Mouse (Mus musculus): ENCODE data around the gene Ltbp1. TPM values are rescaled to one million over a fixed set of nuclear protein-coding genes. Genes with fewer than 3 reads are reported as not detected.

The Ltbp1 gene
- total and polyA plus RNA-seq, 3 experiments = 2.3 to 6.4 (median 2.5) TPM

DNA sequence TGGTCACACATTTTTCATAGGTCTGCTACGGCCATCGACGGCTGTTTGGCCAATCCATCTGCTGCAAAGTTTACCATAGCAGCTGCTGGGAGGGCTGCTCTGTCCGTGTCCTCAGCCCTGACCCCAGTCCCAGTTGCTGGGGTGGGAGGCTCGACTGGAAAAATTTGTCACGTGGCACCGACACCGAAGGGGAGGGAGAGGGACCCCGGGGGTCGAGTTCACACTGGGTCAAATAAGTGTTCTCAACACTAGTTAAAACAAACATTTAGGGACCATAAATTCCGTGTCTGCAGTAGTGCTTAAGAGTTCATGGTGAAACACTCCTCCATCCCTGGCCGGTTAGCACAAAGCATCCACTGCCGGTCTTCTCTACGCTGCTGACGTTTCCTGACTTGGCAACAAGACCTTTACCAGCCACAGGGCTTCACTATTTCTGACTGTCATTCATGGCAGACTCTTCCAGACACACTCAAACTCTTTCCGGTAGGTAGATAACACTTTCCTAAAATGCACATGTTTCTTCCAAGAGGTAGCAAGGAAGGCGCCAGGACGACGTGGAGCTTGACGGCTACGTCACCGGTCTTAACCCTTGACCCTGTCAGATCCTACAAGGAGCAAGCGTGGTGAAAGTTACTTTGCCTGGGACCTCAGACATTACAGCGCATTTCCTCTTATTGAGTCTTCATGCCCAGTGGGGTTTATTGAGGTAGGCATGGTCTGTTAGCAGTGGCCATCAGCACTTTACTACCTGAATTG lies 9.4 kb downstream of the Ltbp1 start:
- Histone ChIP-seq H3K4me1 (ENCODE audit: control insufficient read depth in 1 of 2, insufficient read depth in 2 of 2) (no peaks in the 10 kb centered on the region), H3K36me3 (replicated peaks in 1 of 2; ENCODE audit: control insufficient read depth in 1 of 2, insufficient read depth in 1 of 2, low read length in 1 of 2) (no peaks in the 10 kb centered on the region), H3K27me3 (replicated peaks) (no peaks in the 10 kb centered on the region), H3K9ac (ENCODE audit: insufficient read depth, low read depth) (no peak overlapping the region), H3K9me3 (replicated peaks; ENCODE audit: low read length) (no peaks in the 10 kb centered on the region), H3K27ac (ENCODE audit: insufficient read depth, low read depth) (no peak overlapping the region), H3K4me2 (ENCODE audit: insufficient read depth, low read depth, poor library complexity, severe bottlenecking) (no peak overlapping the region), H3K4me3 (replicated peaks in 1 of 3; ENCODE audit: low read depth in 2 of 3, low read length in 2 of 3, poor library complexity in 1 of 3) (no peak overlapping the region), H3K79me2 (replicated peaks; ENCODE audit: control insufficient read depth, extremely low read depth, insufficient read depth, poor library complexity, severe bottlenecking) (no peaks in the 10 kb centered on the region)
- dilution Hi-C loops (cut with MboI; ENCODE audit: extremely low pct_ligation_motif_present, extremely low pct_unique_long_range_greater_than_20kb, low sequenced_read_pairs) (no loop called here), in situ Hi-C loops (cut with MboI; ENCODE audit: low pct_ligation_motif_present, low pct_unique_long_range_greater_than_20kb, low sequenced_read_pairs) (no loop called here)
- no peak for DNase-seq (ENCODE audit: extremely low read depth)
- TF ChIP-seq CHD1 (IDR thresholded peaks at IDR 0.05; ENCODE audit: low read depth, low read length) (no peak), TCF12 (IDR thresholded peaks at IDR 0.05; ENCODE audit: low read depth, low read length) (no peak), EP300 (IDR thresholded peaks at IDR 0.05; ENCODE audit: low read length) (no peak), CHD2 (IDR thresholded peaks at IDR 0.05; ENCODE audit: low read length) (no peak), NRF1 (IDR thresholded peaks at IDR 0.05; ENCODE audit: low read depth, low read length) (no peak), MXI1 (IDR thresholded peaks at IDR 0.05; ENCODE audit: low read depth, low read length) (no peak), RAD21 (IDR thresholded peaks at IDR 0.05; ENCODE audit: low read depth, low read length) (no peak), ZMIZ1 (IDR thresholded peaks at IDR 0.05; ENCODE audit: low read depth, low read length) (no peak), JUND (conservative IDR thresholded peaks at IDR 0.05; ENCODE audit: low read depth, low read length) (no peak), POLR2AphosphoS2 (IDR thresholded peaks at IDR 0.05; ENCODE audit: low read depth, low read length) (no peak), RCOR1 (conservative IDR thresholded peaks at IDR 0.05; ENCODE audit: low read depth, low read length) (no peak), ZKSCAN1 (IDR thresholded peaks at IDR 0.05; ENCODE audit: borderline replicate concordance, low read depth, low read length) (no peak), PAX5 (IDR thresholded peaks at IDR 0.05; ENCODE audit: low read length) (no peak), POLR2A (IDR thresholded peaks at IDR 0.05; ENCODE audit: low read depth, low read length) (no peak), ETS1 (conservative IDR thresholded peaks at IDR 0.05; ENCODE audit: low read depth, low read length) (no peak), HCFC1 (IDR thresholded peaks at IDR 0.05; ENCODE audit: low read depth, low read length) (no peak), MYC (IDR thresholded peaks at IDR 0.05; ENCODE audit: low read depth, low read length) (no peak), MEF2A (IDR thresholded peaks at IDR 0.05; ENCODE audit: borderline replicate concordance, low read depth, low read length) (no peak), IRF4 (IDR thresholded peaks at IDR 0.05; ENCODE audit: low read depth, low read length) (no peak), SIN3A (IDR thresholded peaks at IDR 0.05; ENCODE audit: low read length) (no peak)

GRCm38 (mm10) chr17:75015546-75015945 lies 10.2 kb downstream of the Ltbp1 start:
- no peaks in the 10 kb centered on the region for H3K4me1 ChIP-seq (ENCODE audit: control insufficient read depth in 1 of 2, insufficient read depth in 2 of 2)
- H3K79me2 ChIP-seq (replicated peaks; ENCODE audit: control insufficient read depth, extremely low read depth, insufficient read depth, poor library complexity, severe bottlenecking) = no peaks in the 10 kb centered on the region
- H3K27me3 ChIP-seq (replicated peaks) = no peaks in the 10 kb centered on the region
- no peak overlapping the region for H3K9ac ChIP-seq (ENCODE audit: insufficient read depth, low read depth)
- in situ Hi-C loops (cut with MboI; ENCODE audit: low pct_ligation_motif_present, low pct_unique_long_range_greater_than_20kb, low sequenced_read_pairs) = no loop called here
- TF ChIP-seq JUN (IDR thresholded peaks at IDR 0.05; ENCODE audit: insufficient read depth, low read depth, low read length) (no peak), TBP (conservative IDR thresholded peaks at IDR 0.05; ENCODE audit: low read depth, low read length) (no peak), CHD1 (IDR thresholded peaks at IDR 0.05; ENCODE audit: low read depth, low read length) (no peak)
- no peak for DNase-seq (ENCODE audit: extremely low read depth)
- H3K27ac ChIP-seq (ENCODE audit: insufficient read depth, low read depth) = no peak overlapping the region
- H3K36me3 ChIP-seq (replicated peaks in 1 of 2; ENCODE audit: control insufficient read depth in 1 of 2, insufficient read depth in 1 of 2, low read length in 1 of 2) = no peaks in the 10 kb centered on the region
- H3K9me3 ChIP-seq (replicated peaks; ENCODE audit: low read length) = no peaks in the 10 kb centered on the region
- dilution Hi-C loops (cut with MboI; ENCODE audit: extremely low pct_ligation_motif_present, extremely low pct_unique_long_range_greater_than_20kb, low sequenced_read_pairs) = no loop called here
- no peak overlapping the region for H3K4me3 ChIP-seq (replicated peaks in 1 of 3; ENCODE audit: low read depth in 2 of 3, low read length in 2 of 3, poor library complexity in 1 of 3)
- H3K4me2 ChIP-seq (ENCODE audit: insufficient read depth, low read depth, poor library complexity, severe bottlenecking) = no peak overlapping the region

Measured in CH12.LX (cell line).